ENCODE assay signal across 19 mouse cellular contexts in the genomic region with DNA sequence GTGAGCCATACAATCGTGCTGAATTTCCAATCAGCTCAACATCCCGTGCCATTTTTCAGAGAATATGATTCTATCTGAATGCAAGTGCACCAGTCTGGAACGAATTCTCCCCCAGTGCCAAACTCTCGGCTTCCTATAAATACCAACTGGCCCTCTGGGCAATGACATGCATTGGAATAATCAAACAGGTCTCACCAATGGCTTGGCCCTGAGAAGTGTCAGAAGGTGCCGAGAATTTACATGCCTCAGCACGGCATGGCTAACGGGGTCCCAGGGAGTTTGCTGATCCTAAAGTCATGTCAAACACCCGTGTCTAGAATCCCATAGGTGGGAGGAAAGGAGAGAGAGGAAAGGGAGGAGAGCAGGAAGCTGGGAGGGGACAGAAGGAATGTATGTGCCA.
"Had no signal": no experiment of that assay in that cellular context is flagged by ENCODE, and none has a peak within 500 bp of the region (broad histone marks: within the 10 kb centered on the region; RNA-seq: fewer than 3 reads in every experiment).

No protein-coding gene starts in this region.

- H3K4me1 ChIP-seq: lung, embryonic 15.5 days had no signal

- H3K4me3 ChIP-seq: lung, embryonic 15.5 days; midbrain, embryonic 10.5 days; midbrain, embryonic 12.5 days; myocyte; neural tube, embryonic 13.5 days; neural tube, embryonic 15.5 days had no signal

- H3K27ac ChIP-seq: lung, embryonic 15.5 days; midbrain, embryonic 10.5 days; midbrain, embryonic 12.5 days; neural tube, embryonic 13.5 days; neural tube, embryonic 15.5 days had no signal

- DNase-seq: lung, adult 2 months; lung, postnatal 4 days; midbrain, embryonic 14.5 days; retina, postnatal 1 day; right cerebral cortex, adult 18-20 months; right cerebral cortex, postnatal 25 days; right cerebral cortex, postnatal 4 days; spleen, adult 18-20 months; thymus, adult 18-20 months; thymus, postnatal 14 days; thymus, postnatal 36 days had no signal

- H3K27me3 ChIP-seq: lung, embryonic 15.5 days; midbrain, embryonic 12.5 days; neural tube, embryonic 13.5 days; neural tube, embryonic 15.5 days had no signal

- H3K9ac ChIP-seq: lung, embryonic 15.5 days; midbrain, embryonic 12.5 days; neural tube, embryonic 13.5 days; neural tube, embryonic 15.5 days had no signal

- H3K4me2 ChIP-seq: lung, embryonic 15.5 days; midbrain, embryonic 12.5 days; neural tube, embryonic 13.5 days; neural tube, embryonic 15.5 days had no signal

- ATAC-seq: lung, postnatal 0 days; midbrain, embryonic 16.5 days had no signal

- H3K9me3 ChIP-seq: lung, embryonic 15.5 days; midbrain, embryonic 10.5 days; midbrain, embryonic 12.5 days; neural tube, embryonic 13.5 days; neural tube, embryonic 15.5 days had no signal

- H3K36me3 ChIP-seq: lung, embryonic 15.5 days; midbrain, embryonic 10.5 days; midbrain, embryonic 12.5 days; neural tube, embryonic 13.5 days; neural tube, embryonic 15.5 days had no signal
